Mouse (Mus musculus): ENCODE data around the gene Limch1. TPM values are rescaled to one million over a fixed set of nuclear protein-coding genes. Genes with fewer than 3 reads are reported as not detected.

The Limch1 gene
- total RNA-seq (2021), result 100 to 1,000 TPM; 111 to 115 TPM
- long read RNA-seq, experiment 1, partial matches to known transcripts, result 3 of 10 reads
- long read RNA-seq, experiment 1, other reads (novel, unspliced or antisense), result 7 of 10 reads
- long read RNA-seq, experiment 2, full-length matches to known transcripts, result 1 of 10 reads
- long read RNA-seq, experiment 2, partial matches to known transcripts, result 0 of 10 reads
- long read RNA-seq, experiment 2, other reads (novel, unspliced or antisense), result 9 of 10 reads

DNA sequence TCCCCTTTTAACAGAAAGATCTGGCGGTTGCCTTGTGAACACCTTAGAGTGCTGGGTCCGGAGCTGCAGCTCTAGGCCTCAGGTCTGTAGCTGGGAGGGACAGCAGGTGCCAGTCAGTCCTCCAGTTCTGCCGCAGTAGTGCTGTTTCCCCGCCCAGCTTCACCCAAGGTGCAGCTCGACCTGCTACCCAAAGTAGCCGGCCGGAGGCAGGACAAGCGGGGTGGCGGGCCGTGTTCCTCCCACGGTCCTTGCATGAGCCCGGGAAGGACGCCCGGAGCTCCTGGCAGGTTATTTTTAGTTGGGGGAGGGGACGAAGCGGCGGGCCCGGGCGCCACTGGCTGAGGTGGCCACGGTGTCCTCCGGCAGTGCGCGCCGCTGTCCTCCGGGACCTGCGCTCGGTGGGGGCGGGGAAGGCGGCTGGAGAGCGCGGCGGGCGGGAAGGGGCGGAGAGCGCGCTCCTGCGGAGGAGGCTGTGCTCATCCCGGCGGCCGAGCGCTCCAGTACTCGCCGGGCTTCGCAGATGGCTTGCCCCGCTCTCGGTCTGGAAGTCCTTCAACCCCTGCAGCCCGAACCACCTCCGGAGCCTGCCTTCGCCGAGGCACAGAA, at the start of gene Limch1:
TSS of gene Limch1 (plus strand) at position 438 of the 606 bp plus-strand sequence.
- peak; percentile 44 to 65 for DNase-seq (ENCODE audit: low spot score in 2 of 2)

DNA sequence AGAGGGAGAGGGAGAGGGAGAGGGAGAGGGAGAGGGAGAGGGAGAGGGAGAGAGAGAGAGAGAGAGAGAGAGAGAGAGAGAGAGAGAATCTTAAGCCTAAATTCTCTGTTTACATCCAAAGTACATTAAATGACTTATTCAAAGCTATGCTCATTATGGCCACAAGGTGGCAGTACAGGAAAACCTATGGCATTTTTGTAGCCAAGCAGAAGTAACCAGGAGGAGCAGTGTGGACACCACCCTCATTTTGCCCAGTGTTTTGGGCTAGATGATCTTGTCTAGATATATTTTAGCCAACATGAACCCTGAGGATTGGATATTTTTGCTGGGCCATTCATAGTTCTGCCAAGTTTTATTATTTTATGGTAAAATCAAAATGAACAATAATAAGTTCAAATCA, 48.5 kb upstream of the Limch1 start:
- DNase-seq (ENCODE audit: low spot score in 2 of 2), result peak in 1 of 2 experiments; percentile 78

DNA sequence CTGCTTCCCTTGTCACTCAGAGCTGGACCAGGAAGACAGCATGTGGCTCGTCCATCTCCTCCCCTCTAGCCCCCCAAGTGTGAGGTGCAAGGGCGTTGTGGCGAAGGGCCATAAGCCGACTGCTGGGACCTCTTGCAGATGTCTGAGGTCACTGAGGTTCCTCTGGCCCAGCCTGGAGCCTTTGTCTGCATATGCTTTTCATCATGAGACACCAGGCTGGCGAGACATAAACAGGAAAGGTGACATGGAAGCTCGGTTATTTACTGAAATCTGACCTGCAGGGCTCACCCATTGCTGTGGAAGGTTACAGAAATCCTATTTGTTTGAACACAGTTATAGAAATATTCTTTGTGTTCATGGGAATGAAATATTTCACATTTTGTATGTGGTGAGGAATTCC, 45.7 kb upstream of the Limch1 start:
- no peak for DNase-seq (ENCODE audit: low spot score in 2 of 2)

DNA sequence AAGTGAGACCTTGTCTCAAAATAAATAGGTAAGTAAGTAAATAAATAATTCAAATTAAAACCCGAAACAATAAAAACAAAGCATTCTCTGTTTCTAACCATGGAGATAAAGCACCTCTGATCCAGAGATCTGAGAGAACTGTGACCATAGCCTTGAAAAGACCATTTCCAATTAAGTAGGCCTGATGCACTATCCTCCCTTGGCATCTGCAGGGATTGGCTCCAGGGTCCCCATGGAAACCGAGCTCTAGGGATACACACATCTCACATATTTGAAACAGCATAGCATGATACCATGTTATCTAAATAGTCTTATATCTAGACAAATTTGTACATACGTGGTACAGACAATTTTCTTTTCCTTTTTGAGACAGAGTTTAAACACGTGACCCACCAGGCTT, 43.7 kb upstream of the Limch1 start:
- DNase-seq (ENCODE audit: low spot score in 2 of 2), result no peak

DNA sequence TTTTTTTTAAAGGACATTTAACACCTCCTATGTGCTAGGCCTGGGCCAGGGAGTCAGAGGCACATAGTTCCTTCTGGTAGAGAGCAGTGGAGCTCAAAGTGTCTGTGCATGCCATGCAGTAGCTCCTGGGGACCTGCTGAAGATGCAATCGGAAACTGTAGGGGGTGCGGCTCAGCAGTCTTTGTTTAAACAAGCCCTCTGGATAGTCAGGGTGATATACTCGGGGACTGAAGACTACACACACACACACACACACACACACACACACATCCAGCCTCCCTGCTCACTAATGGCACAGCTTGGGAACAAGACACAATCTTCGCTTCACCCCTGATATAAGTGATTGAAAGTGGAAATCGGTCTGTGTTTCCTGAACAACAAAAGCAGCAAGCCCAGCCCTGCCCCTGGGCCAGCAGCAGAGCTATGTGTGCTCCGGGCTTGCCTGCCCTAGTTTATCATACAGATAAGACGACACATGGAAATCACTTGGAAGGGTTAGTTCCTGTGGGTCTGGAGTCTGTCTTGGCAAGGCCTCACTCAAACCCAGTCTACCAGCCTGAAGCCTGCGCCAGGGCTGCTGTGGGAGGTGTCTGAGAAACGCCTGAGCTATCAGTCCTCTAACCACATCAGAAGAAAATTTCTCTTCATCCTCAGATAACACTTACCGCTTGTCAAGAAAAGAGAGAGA, 42.2 kb upstream of the Limch1 start:
- DNase-seq (ENCODE audit: low spot score in 2 of 2), result no peak

DNA sequence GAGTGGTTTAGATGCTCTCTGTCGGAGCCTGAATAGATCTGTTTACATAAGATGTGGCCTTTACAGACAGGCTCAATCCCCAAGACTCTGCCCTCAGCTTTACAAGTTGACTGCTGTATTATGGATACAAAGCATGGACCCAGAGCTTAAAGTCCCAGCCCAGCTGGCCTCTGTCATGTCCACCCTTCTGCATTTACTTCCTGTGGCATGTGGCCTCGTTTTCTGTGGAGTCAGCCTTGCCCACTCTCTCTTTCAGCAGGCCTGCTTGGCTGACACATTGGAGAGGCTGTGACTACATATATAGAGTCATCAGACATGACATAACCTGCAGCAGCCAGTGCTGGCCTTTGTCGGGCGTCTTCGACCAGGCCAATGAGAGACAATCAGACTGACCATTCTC, 37.8 kb upstream of the Limch1 start:
- DNase-seq (ENCODE audit: low spot score in 2 of 2), result no peak

DNA sequence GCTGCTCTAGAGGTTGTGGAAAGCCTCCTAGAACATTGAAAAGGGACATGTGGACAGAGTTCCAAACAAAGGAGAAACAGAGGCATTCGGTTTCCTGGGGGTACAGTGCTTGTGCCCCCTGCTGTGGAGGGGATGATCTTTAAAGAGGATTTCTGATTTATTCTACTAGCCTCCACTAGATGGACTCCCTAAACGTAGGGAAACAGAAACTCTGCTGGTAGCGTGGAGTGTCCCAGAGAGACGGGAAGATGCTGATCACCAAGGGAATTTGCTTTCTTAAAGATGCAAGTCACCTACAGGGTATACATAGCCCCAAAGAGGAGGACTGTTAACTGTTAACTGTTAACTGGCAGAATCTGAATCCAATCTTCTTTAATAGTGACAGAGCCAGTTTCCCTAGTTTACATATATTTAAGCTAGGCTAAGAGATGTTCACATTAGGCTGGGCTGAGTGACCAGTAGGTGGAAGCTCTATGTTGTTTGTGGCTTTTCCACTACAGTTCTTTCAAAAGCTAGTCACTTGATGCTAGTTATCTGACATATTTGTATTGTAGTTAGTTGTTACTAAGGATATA, 35.1 kb upstream of the Limch1 start:
- DNase-seq (ENCODE audit: low spot score in 2 of 2), result peak in 1 of 2 experiments; percentile 54

DNA sequence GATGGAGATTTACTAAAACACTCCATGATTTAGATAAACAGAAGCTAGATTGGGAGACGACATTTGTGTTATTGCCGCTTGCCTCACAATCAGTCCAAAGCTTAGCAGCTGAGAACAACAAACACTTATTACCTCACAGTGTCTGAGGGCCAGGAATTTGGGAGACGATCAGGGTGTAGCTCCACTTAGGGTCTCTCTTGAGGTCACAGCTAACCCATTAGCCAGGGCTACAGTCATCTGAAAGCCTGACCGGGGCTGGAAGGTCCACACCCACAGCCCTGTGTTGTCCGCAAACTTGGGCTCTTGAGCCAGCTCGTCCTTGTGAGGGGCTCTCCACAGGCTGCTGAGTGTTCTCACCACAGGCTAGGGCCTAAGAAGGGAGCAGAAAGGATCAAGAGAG, 32.8 kb upstream of the Limch1 start:
- DNase-seq (ENCODE audit: low spot score in 2 of 2), result no peak

DNA sequence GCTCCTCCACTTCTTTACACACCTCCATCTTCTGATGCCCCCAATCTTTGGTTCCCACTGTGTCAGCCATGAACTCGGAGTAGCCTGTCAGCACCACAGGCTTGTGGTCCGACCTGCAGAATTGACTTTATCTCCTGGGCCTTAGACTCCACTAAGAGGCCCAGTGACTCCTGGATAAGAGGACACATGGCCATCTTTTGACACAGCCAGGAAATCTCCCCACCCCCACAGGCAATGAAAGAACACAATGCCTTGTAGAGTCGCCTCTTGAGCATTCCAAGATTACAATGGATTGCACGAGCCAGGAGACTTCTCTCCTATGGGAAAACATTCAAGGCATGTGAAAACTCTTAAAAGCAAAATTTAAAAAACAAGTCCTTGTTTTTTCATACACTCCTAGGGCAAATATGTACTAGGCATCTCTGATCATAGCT, 30.1 kb upstream of the Limch1 start:
- no peak for DNase-seq (ENCODE audit: low spot score in 2 of 2)

DNA sequence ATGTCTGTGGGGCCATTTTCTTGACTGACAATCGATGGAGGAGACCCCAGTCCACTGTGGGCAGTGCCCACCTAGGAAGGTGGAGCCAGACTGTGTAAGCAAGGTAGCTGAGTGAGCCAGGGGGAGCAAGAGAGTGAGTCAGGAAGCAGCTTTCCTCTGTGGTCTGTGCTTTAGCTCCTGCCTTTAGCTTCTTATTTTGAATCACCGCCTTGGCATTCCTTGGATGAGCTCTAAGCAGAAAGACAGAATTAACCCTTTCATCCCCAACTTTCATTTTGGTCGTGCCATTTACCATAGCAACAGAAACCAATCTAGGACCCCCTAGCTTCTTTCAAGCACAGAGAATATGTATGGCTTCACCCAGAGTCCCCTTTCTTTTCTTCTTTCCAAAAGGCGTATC, 27.7 kb upstream of the Limch1 start:
- no peak for DNase-seq (ENCODE audit: low spot score in 2 of 2)

DNA sequence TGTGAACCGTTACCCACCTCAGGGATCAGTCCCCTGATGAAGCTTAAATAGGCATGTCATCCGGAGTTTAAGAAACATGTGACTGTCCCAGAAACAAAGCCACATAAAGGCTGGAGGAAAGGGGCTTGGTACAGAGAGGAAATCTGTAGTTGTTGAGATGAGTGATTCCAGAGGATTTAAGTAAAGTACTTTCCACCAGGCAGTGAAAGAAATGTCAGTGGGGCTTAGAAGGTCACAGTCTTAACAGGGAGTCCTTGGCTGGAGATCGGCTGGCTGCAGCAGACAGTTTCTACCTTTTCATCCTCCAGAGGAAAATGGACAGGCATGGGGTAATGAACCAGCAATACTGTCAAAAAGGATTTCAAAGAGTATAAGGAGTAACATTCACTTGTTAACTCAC, 27.2 kb upstream of the Limch1 start:
- no peak for DNase-seq (ENCODE audit: low spot score in 2 of 2)

DNA sequence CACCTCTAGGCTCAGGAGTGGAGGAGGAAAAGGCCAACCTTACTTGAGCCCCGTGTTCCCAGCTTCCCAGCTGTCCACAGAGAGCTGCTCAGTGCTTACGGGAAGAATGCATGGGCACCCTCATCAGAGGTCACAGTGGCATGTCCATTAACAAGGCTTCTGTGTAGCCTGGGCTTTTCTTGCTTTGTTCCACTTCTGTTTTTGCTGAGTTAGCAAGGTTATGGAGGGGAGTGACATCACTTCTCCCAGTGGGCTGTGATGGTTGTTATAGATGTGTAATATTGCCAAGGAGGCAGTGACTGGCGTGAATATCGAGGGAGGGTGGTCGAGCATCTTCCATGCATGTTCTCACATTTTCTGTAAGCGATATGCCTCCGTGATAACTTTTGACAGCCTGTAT, 26.7 kb upstream of the Limch1 start:
- DNase-seq (ENCODE audit: low spot score in 2 of 2), result no peak

DNA sequence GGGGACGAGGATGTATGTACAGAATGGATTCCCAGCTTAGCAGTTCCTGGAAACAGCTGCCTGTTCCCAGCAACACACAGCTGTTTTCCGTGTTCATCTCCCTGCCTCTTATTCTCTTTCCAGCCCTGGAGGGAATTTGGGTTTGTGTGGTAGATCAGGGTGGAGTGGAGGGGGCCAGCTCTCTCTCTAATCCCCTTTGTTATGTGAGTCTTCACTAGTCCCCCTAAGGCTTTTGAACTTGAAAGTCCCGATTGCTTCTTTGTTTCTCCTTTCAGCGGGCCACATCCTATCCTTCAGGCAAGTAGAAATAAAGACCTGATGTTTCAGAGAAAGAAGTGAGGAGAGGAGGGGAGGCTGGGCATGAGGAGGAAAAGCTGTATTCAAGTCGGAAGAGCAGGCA, 24.7 kb upstream of the Limch1 start:
- DNase-seq (ENCODE audit: low spot score in 2 of 2), result no peak

DNA sequence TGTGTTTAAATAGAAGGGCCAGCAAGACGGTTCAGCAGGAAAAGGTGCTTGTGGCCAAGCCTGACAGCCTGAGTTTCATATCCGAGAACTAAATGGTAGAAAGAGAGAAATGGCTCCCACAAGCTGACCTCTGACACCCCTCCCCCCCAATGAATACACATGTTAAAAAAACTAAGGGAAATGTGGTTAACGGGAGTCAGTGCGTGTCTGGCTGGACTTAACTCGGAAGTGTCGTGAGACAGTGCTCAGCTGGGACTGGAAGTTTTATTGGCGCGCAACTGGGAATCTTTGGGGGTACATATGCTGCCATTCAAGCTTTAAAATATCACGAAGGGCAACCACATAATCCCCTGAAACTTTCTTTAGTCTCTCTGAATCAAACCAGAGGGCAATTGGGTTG, 23.0 kb upstream of the Limch1 start:
- no peak for DNase-seq (ENCODE audit: low spot score in 2 of 2)

DNA sequence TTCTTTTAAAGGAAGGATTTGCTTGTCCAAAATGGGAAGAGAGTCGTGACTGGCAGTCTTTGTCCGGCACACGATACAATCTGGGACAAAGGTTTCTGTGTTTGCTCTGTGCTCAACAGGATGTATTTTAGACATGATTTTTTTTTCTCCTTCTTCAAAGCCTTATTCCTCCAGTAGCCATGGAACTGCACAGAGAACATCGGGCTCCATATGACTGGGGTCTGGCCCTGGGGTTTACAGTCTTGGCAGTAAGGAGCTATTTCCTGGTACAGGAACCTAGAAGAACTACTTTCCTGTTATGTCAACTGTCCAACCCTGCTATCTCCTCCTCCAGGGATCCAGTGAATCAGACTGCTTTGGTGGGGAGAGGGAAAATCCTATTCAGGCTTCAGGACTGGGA, 22.6 kb upstream of the Limch1 start:
- DNase-seq (ENCODE audit: low spot score in 2 of 2), result no peak

DNA sequence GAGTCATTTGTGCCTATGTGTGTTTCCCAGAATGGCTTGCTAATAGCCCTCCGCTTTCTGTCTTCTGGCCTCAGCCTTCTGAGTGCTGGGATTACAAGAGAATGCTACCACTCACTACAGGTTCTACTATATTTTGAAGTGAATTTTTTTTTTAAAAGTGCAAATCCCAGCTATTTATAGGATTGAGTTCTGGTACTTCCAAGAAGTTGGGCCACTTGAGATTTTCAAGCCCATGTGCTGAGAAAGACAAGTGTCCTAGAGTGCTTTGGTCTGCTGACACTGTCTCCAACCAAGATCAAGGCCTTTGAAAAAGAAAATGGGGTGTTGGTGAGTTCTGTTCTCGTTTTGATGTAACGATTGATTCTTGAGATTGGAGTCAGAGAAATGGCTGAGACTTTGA, 22.0 kb upstream of the Limch1 start:
- no peak for DNase-seq (ENCODE audit: low spot score in 2 of 2)

DNA sequence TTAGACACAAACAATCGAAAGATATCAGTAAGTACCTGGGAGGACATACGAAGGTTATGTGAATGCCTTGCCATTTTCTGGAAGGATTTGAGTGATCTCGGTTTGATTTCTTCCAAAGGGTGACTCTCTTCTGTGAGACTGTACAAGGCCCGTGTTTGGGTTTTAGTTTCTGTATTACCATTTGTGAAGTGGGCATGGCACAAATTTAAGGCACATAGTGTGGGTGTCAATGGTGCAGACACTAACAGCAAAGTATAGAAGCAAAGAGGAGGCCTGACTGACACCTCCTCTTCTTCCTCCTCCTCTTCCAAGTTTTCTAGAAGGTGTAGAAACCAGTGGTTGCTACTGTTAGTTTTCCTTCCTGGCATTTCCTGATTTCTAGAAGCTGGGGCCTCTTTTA, 16.3 kb upstream of the Limch1 start:
- DNase-seq (ENCODE audit: low spot score in 2 of 2), result no peak

DNA sequence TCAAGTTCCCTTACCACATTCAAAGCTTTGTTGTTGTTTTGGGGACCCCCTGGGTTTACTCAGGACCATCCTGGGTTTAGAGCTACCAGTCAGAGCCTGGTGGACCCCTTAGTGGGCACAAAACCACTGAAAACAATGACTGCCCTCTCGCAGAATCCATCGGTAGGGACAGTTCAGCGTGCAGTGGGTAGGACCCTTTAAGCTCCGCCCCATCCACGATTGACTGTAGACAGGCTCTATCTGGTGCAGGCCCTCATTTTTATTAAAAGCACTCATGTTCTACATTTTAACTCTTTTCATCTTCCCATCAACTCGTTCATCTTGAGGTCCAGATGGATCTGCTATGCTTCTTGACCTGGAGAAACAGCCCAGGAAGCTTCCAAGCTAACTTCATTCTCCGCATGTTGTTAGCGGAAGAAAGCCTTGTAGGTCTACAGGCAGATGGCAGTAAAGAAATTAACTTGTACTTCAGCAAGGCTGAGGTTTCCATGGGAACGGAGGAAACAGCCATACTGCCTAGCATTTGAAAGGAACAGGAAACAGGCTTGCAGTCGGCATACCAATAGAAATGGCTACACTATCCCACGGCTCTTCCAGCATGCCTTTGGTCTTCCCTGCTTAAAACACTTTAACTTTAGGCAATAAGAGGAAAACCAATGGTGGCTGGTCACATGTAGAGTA, 14.9 kb upstream of the Limch1 start:
- peak; percentile 35 to 71 for DNase-seq (ENCODE audit: low spot score in 2 of 2)

DNA sequence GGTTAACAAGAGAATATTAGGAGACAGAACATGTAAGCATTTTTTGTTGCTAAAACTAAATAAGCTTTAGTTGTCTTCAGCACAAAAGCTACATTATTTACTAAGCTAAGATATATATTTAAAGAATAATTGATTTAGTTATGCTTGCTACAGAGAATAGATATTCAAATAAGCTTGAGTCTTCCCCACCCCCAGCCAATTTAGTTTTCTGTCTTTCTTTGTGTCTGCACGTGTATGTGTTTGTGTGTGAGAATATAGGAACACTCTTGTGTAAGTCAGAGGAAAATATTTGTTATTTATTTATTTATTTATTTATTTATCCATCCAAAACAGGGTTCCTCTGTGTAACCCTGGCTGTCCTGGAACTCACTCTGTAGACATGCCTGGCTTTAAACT, 14.3 kb upstream of the Limch1 start:
- no peak for DNase-seq (ENCODE audit: low spot score in 2 of 2)

DNA sequence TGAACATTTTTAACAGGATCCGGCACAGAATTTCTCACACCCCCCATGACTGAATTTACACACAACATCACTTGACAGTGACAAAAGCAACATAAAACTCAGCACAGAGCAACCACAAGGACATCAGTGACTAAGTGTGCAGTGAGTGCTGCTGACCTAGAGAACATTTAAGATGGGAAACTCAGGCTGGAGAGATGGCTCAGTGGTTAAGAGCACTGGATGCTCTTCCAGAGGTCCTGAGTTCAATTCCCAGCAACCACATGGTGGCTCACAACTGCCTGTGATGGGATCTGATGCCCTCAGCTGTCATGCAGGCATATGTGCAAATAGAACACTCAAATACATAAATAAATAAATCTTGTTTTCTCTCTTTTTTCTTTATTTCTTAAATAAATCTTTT, 12.1 kb upstream of the Limch1 start:
- no peak for DNase-seq (ENCODE audit: low spot score in 2 of 2)

DNA sequence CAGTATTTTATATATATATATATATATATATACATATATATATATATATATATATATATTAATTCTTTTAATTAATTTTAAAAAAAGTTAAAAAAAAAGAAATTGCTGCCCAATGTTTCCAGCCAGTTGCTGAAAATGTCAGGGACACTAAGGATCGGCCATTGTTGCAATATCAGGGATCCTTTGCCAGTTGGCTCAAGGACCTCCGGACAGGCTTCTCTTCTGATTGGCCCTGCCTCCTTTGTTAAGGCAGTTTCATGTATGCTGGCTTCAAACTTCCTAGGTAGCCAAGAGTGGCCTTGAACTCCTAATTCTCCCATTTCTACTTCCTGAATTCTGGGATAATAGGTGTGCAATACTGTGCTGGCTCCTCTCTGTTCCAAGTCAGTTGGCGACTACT, 6.3 kb upstream of the Limch1 start:
- no peak for DNase-seq (ENCODE audit: low spot score in 2 of 2)

All from layer of hippocampus, postnatal 14 days (tissue).